Mouse (Mus musculus): ENCODE results near the gene Egfr.

DNA sequence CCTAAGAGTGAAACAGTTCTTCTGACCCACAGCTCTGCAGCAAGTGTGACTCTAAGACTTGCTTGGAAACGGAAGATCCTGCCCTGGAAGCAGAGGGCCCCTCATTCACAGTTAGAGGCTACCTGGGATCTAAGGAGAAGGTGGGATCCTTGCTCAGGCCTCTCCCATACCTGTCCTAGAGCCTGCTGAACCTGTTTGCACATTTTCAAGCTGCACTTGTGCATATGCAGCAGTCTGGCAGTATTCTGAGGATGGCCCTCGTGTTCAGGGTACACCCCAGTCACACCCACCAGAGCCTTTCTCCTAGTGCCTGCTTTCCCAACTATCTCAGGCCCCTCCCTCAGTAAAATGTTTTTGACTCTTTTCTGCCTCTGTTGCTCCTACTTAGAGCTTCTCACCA, 29.6 kb downstream of the Egfr start:
- TF ChIP-seq POLR2A (IDR thresholded peaks at IDR 0.05; ENCODE audit: low read depth, low read length) (no peak), CTCF (IDR thresholded peaks at IDR 0.05; ENCODE audit: extremely low read depth, insufficient read length, insufficient replicate concordance, low read depth, low read length) (no peak)

Measured in small intestine, adult 2 months (tissue).